Mouse (Mus musculus): ENCODE data around the gene Rbm8a2. TPM values are rescaled to one million over a fixed set of nuclear protein-coding genes. Genes with fewer than 3 reads are reported as not detected.

Gene Rbm8a2
- not detected in 2 replicates for polyA plus RNA-seq (2012; rRNA removed)

GRCm38 (mm10) chr1:175979014-175979413 lies at the start of gene Rbm8a2:
TSS of gene Rbm8a2 (minus strand) at chr1:175979114.

Other genes with a start within 250 kb of the Rbm8a2 start
- gene Exo1, start 98.5 kb downstream of the Rbm8a2 start, polyA plus RNA-seq (2012; rRNA removed), result 0.87 and 1.8 TPM in 2 replicates
- gene Gm38100, start 58.8 kb downstream of the Rbm8a2 start, polyA plus RNA-seq (2012; rRNA removed), result not detected in 2 replicates

All from ovary, adult 2 months (tissue).